11 mouse cellular contexts compared by ENCODE assay signal in genomic region chr2:62627728-62628127, GRCm38 (mm10). TPM values are rescaled to one million over a fixed set of nuclear protein-coding genes. Genes with fewer than 3 reads are reported as not detected.
DNase-seq lines count a peak whose midpoint lies in the region; ATAC-seq and TF ChIP-seq lines count a peak whose summit lies in the region.
"Had no signal": no experiment of that assay in that cellular context is flagged by ENCODE, and none has a peak within 500 bp of the region (broad histone marks: within the 10 kb centered on the region; RNA-seq: fewer than 3 reads in every experiment).

No protein-coding gene starts in this region.

- H3K36me3 ChIP-seq in hindbrain, embryonic 11.5 days (ENCODE audit: control insufficient read depth, insufficient read depth, low read length), result no peaks in the 10 kb centered on the region
- no peaks in the 10 kb centered on the region for H3K36me3 ChIP-seq in hindbrain, embryonic 12.5 days
- H3K36me3 ChIP-seq in midbrain, postnatal 0 days (ENCODE audit: insufficient read depth, low read length), result no peaks in the 10 kb centered on the region
- H3K36me3 ChIP-seq in midbrain, embryonic 10.5 days, result no peaks in the 10 kb centered on the region
- H3K36me3 ChIP-seq: liver, embryonic 15.5 days had no signal

- H3K27me3 ChIP-seq in hindbrain, embryonic 11.5 days (ENCODE audit: control insufficient read depth, insufficient read depth, low read length), result no peaks in the 10 kb centered on the region
- H3K27me3 ChIP-seq in hindbrain, embryonic 12.5 days, result no peaks in the 10 kb centered on the region
- no peaks in the 10 kb centered on the region for H3K27me3 ChIP-seq in midbrain, postnatal 0 days (ENCODE audit: insufficient read depth, low read length)
- no peaks in the 10 kb centered on the region for H3K27me3 ChIP-seq in midbrain, embryonic 10.5 days (ENCODE audit: low read depth, poor library complexity, severe bottlenecking)
- H3K27me3 ChIP-seq: liver, embryonic 15.5 days had no signal

- H3K9ac ChIP-seq in hindbrain, embryonic 11.5 days (ENCODE audit: low read depth, low read length), result no peak overlapping the region
- H3K9ac ChIP-seq in hindbrain, embryonic 12.5 days, result no peak overlapping the region
- no peak overlapping the region for H3K9ac ChIP-seq in midbrain, postnatal 0 days (replicated peaks; ENCODE audit: low read length, poor library complexity, severe bottlenecking)
- H3K9ac ChIP-seq: liver, embryonic 15.5 days had no signal

- H3K4me2 ChIP-seq in hindbrain, embryonic 11.5 days (replicated peaks; ENCODE audit: low read depth, low read length), result no peak overlapping the region
- H3K4me2 ChIP-seq in hindbrain, embryonic 12.5 days (replicated peaks), result no peak overlapping the region
- H3K4me2 ChIP-seq in midbrain, postnatal 0 days (ENCODE audit: low read depth, low read length, poor library complexity, severe bottlenecking), result no peak overlapping the region
- H3K4me2 ChIP-seq: liver, embryonic 15.5 days had no signal

- no peak overlapping the region for H3K4me3 ChIP-seq in hindbrain, embryonic 11.5 days (ENCODE audit: low read depth, low read length)
- no peak overlapping the region for H3K4me3 ChIP-seq in hindbrain, embryonic 12.5 days
- H3K4me3 ChIP-seq in midbrain, postnatal 0 days (ENCODE audit: low read depth, low read length), result no peak overlapping the region
- no peak overlapping the region for H3K4me3 ChIP-seq in midbrain, embryonic 10.5 days
- H3K4me3 ChIP-seq: erythroblast, embryonic 14.5 days; liver, embryonic 15.5 days had no signal

- TF ChIP-seq CTCF in midbrain, postnatal 0 days (IDR thresholded peaks at IDR 0.05), result peak; percentile 77

- DNase-seq in hindbrain, embryonic 11.5 days (ENCODE audit: low spot score), result peak; percentile 46
- peak; percentile 63 for DNase-seq in midbrain, postnatal 0 days (ENCODE audit: low spot score)
- no peak for DNase-seq in midbrain, embryonic 10.5 days (ENCODE audit: low spot score)
- peak; percentile 65 for DNase-seq in embryo, embryonic 10.5 days (ENCODE audit: low spot score)
- no peak for DNase-seq in yolk sac, embryonic 10.5 days (ENCODE audit: low spot score)
- no peak for DNase-seq in ovary, postnatal 10 days (ENCODE audit: low spot score)
- no peak for DNase-seq in testis, postnatal 10 days (ENCODE audit: low spot score)
- DNase-seq: adrenal gland, adult 8-10 months had no signal

- no peak for ATAC-seq in hindbrain, embryonic 11.5 days (ENCODE audit: low FRiP score)
- ATAC-seq in hindbrain, embryonic 12.5 days (ENCODE audit: low FRiP score), result no peak
- ATAC-seq in midbrain, postnatal 0 days (ENCODE audit: low FRiP score), result no peak

- no peaks in the 10 kb centered on the region for H3K9me3 ChIP-seq in hindbrain, embryonic 11.5 days (ENCODE audit: control insufficient read depth, low read length)
- no peaks in the 10 kb centered on the region for H3K9me3 ChIP-seq in hindbrain, embryonic 12.5 days (replicated peaks)
- no peaks in the 10 kb centered on the region for H3K9me3 ChIP-seq in midbrain, postnatal 0 days (ENCODE audit: low read length)
- no peaks in the 10 kb centered on the region for H3K9me3 ChIP-seq in midbrain, embryonic 10.5 days (replicated peaks)
- H3K9me3 ChIP-seq: liver, embryonic 15.5 days had no signal

- H3K4me1 ChIP-seq in hindbrain, embryonic 11.5 days (replicated peaks; ENCODE audit: control insufficient read depth, insufficient read depth, low read length), result no peaks in the 10 kb centered on the region
- no peaks in the 10 kb centered on the region for H3K4me1 ChIP-seq in hindbrain, embryonic 12.5 days
- H3K4me1 ChIP-seq in midbrain, postnatal 0 days (ENCODE audit: insufficient read depth, low read length), result no peaks in the 10 kb centered on the region
- no peaks in the 10 kb centered on the region for H3K4me1 ChIP-seq in midbrain, embryonic 10.5 days

- WGBS in hindbrain, embryonic 11.5 days, result 13% methylated on average over 5 of the region's 5 CpGs
- 7% methylated on average over 5 of the region's 5 CpGs for WGBS in hindbrain, embryonic 12.5 days
- WGBS in midbrain, postnatal 0 days, result 10% methylated on average over 5 of the region's 5 CpGs
- 16% methylated on average over 5 of the region's 5 CpGs for WGBS in midbrain, embryonic 10.5 days

- H3K27ac ChIP-seq in hindbrain, embryonic 11.5 days (ENCODE audit: low read depth, low read length), result no peak overlapping the region
- H3K27ac ChIP-seq in hindbrain, embryonic 12.5 days, result no peak overlapping the region
- no peak overlapping the region for H3K27ac ChIP-seq in midbrain, postnatal 0 days (ENCODE audit: low read depth, low read length)
- no peak overlapping the region for H3K27ac ChIP-seq in midbrain, embryonic 10.5 days (replicated peaks)
- H3K27ac ChIP-seq: liver, embryonic 15.5 days had no signal

RNA-seq across cellular contexts. Expression of gene Ifih1, which starts 18.3 kb away (rescaled TPM):
- 1.2 and 1.9 TPM in 2 replicates for polyA plus RNA-seq in hindbrain, embryonic 11.5 days (2014; fragmentation: Nextera tagmentation; extraction: Ambion mirVana)
- polyA plus RNA-seq in hindbrain, embryonic 12.5 days (2016; fragmentation: Nextera tagmentation; extraction: Ambion mirVana), result 2.0 and 2.3 TPM in 2 replicates
- total RNA-seq in midbrain, postnatal 0 days (2014; rRNA removed), result 1.2 and 2.7 TPM in 2 replicates
- polyA plus RNA-seq in midbrain, postnatal 0 days (2015; fragmentation: Nextera tagmentation; extraction: Ambion mirVana), result 1.3 and 1.9 TPM in 2 replicates
- 0.43 and 0.93 TPM in 2 replicates for polyA plus RNA-seq in midbrain, embryonic 10.5 days (2016; fragmentation: Nextera tagmentation; extraction: Ambion mirVana)

RNA-seq across cellular contexts. Expression of gene Gca, which starts 36.4 kb away (rescaled TPM):
- 2.2 and 2.8 TPM in 2 replicates for polyA plus RNA-seq in hindbrain, embryonic 11.5 days (2014; fragmentation: Nextera tagmentation; extraction: Ambion mirVana)
- polyA plus RNA-seq in hindbrain, embryonic 12.5 days (2016; fragmentation: Nextera tagmentation; extraction: Ambion mirVana), result 3.0 TPM in 2 replicates
- 1.2 and 1.6 TPM in 2 replicates for total RNA-seq in midbrain, postnatal 0 days (2014; rRNA removed)
- 3.1 and 3.6 TPM in 2 replicates for polyA plus RNA-seq in midbrain, postnatal 0 days (2015; fragmentation: Nextera tagmentation; extraction: Ambion mirVana)
- polyA plus RNA-seq in midbrain, embryonic 10.5 days (2016; fragmentation: Nextera tagmentation; extraction: Ambion mirVana), result 1.5 and 2.0 TPM in 2 replicates
- polyA plus RNA-seq: erythroblast, embryonic 14.5 days had no signal

RNA-seq across cellular contexts. Expression of gene Fap, which starts 53.9 kb away (rescaled TPM):
- polyA plus RNA-seq in hindbrain, embryonic 11.5 days (2014; fragmentation: Nextera tagmentation; extraction: Ambion mirVana), result 4.7 and 7.1 TPM in 2 replicates
- polyA plus RNA-seq in hindbrain, embryonic 12.5 days (2016; fragmentation: Nextera tagmentation; extraction: Ambion mirVana), result 3.1 and 5.9 TPM in 2 replicates
- total RNA-seq in midbrain, postnatal 0 days (2014; rRNA removed), result 0.77 and 1.7 TPM in 2 replicates
- polyA plus RNA-seq in midbrain, postnatal 0 days (2015; fragmentation: Nextera tagmentation; extraction: Ambion mirVana), result 0.49 and 0.52 TPM in 2 replicates
- polyA plus RNA-seq in midbrain, embryonic 10.5 days (2016; fragmentation: Nextera tagmentation; extraction: Ambion mirVana), result 2.2 and 2.8 TPM in 2 replicates
- polyA plus RNA-seq: erythroblast, embryonic 14.5 days had no signal

Comparison
In these comparisons a context has a peak if more than half of its experiments do, and no peak if none do; other contexts are left out.
1. DNase-seq: peak in hindbrain, embryonic 11.5 days (single experiment), midbrain, postnatal 0 days (single experiment) and embryo, embryonic 10.5 days (single experiment); none in midbrain, embryonic 10.5 days (single experiment), yolk sac, embryonic 10.5 days (single experiment), ovary, postnatal 10 days (single experiment) and testis, postnatal 10 days (single experiment).